Mouse (Mus musculus): ENCODE measurements around the gene Srrm4. TPM values are rescaled to one million over a fixed set of nuclear protein-coding genes. Genes with fewer than 3 reads are reported as not detected.

Gene Srrm4
- total RNA-seq, 2 experiments from 2014 or later, result 3.1 to 4.3 TPM

GRCm38 (mm10) chr5:116419322-116420045 lies 172.1 kb downstream of the Srrm4 start:
- intact Hi-C loops (cut with DNase I), result no loop called here
- DNase-seq, result peak; percentile 46 to 60

- intact Hi-C loops (cut with DNase I), result no loop called here
- no peak for DNase-seq
Measured at GRCm38 (mm10) chr5:116416208-116416607, 175.4 kb downstream of the Srrm4 start.

GRCm38 (mm10) chr5:116409689-116410590 lies 181.7 kb downstream of the Srrm4 start:
- no peak for DNase-seq
- intact Hi-C loops (cut with DNase I), result no loop called here

DNA sequence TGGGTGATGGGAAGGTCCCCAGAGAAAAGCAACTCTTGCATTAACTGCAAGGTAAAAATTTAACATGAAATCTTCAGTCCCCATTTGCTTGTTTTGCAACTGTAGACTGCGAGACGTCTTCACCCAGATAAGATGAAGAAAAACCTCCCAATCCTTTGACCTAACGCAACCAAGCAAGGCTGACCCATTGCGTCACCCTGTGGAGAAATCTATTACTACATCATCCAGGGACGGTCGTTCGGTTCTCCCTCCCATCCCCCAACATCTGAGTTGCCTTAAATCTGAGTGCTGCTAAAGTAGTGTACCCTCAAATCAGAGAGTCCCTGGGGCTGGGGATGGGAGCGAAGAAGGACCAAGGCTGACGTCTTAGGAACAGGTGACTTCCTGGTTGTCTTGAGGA lies 182.7 kb downstream of the Srrm4 start:
- no peak for DNase-seq
- intact Hi-C loops (cut with DNase I), result no loop called here

GRCm38 (mm10) chr5:116407936-116408335 lies 183.7 kb downstream of the Srrm4 start:
- DNase-seq, result no peak
- intact Hi-C loops (cut with DNase I), result no loop called here

DNA sequence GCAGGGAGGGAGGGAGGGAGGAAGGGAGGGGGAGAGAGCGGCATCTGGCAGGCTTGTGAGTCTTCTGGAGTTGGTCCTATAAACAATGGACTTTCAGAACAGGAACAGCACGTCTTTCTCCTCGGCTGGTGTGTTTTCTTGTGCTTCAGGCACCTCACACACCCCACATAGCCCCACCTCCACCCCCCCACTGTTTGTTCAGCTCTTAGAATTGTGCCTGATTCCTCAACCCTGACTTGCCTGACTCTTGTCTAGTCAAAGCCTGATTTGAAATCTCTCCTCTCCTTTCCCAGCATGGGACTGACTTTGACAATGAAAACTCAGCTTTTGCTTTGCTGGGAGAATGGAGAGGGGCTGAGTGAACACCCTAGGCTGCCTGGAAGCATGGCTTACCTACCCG lies 184.3 kb downstream of the Srrm4 start:
- DNase-seq, result no peak
- intact Hi-C loops (cut with DNase I), result no loop called here

DNA sequence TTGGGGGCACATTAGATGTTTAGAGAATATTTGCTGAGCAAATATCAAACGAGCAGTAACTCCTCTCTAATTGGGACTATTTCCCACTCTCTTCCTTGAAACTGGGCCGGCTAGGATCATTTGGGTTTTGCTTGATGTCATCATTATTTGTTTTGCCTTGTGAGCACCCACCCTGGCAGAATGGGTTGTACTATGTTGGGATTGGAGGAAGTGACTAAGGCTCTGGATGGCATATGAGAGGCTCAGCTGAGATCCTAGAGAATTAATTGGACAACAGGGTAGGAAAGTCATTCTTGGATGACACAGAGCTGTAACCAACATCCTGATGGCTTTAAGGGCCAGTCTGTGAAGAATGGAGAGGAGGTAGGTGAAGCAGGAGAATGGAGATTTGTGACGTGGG lies 185.1 kb downstream of the Srrm4 start:
- DNase-seq, result no peak
- intact Hi-C loops (cut with DNase I), result no loop called here

DNA sequence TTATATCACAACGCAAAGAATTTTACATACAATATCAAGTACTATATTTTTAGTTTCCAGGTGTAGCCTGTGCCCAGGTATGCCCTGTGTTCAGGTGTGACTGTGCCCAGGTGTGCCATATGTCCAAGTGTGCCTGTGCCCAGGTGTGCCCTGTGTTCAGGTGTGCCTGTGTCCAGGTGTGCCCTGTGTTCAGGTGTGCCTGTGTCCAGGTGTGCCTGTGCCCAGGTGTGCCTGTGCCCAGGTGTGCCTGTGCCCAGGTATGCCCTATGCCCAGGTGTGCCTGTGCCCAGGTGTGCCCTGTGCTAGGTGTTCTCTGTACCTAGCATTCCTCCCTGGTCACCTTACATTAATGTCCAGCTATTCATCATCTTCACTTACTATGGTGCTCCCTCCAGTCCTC lies 185.7 kb downstream of the Srrm4 start:
- intact Hi-C loops (cut with DNase I), result no loop called here
- DNase-seq, result no peak

- intact Hi-C loops (cut with DNase I), result no loop called here
Measured at GRCm38 (mm10) chr5:116404063-116404462, 187.6 kb downstream of the Srrm4 start.

DNA sequence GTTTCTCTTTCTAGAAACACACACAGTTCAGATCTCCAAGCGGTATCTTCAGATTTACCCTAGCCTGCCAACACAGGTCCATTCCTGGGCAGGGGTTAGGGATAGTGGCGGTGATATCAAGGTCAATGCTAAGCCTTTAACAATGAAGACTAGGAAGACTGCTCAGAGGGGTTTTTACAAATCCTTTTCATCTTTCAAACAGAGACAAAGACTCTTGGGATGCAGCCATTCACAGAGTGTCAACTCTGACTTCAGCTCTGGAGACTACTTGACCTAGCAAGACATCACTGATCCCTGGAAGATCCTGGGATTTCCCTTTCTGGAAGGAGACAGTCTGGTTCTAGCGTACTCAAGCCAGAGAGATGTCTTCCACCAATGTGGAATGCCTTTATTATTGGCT lies 190.8 kb downstream of the Srrm4 start:
- intact Hi-C loops (cut with DNase I), result no loop called here

More at GRCm38 (mm10) chr5:116404063-116404462, 187.6 kb downstream of the Srrm4 start:
- DNase-seq, result no peak

DNA sequence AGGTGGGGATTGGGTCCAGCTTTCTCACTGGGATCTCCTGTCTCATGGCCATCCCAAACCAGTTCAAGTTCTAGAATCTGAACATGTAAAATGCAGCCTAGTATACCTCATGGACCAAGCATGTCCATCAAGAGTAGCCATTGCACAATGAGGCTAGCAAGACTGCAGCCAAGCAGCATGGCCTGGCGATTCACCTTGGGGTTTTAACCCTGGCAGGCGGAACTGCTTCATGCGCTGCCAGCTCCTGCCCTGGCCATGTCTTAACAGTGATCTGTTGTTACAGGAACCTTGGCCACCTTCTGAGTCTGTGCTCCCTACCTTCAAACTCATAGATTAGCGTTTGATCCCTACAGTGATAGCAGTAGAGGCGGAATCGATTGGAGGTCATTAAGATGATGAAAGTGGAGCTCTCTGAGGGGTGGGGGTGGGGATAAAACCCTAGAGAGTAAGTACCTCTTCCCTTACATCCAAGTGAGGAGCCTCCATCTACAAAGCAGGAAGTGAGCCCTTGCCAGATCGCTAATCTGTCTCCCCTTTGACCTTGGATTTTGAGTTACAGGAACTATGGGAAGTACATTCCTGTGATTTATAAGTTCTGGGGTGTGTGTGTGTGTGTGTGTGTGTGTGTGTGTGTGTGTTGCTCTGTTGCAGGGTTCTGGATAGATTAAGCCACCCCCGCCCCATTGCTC lies 191.4 kb downstream of the Srrm4 start:
- no peak for DNase-seq
- intact Hi-C loops (cut with DNase I), result no loop called here

More for the DNA sequence above, 190.8 kb downstream of the Srrm4 start:
- no peak for DNase-seq

GRCm38 (mm10) chr5:116396104-116396503 lies 195.5 kb downstream of the Srrm4 start:
- intact Hi-C loops (cut with DNase I), result no loop called here
- no peak for DNase-seq

- peak; percentile 40 to 44 for DNase-seq
- intact Hi-C loops (cut with DNase I), result no loop called here
Measured at GRCm38 (mm10) chr5:116392603-116393002, 199.0 kb downstream of the Srrm4 start.

DNA sequence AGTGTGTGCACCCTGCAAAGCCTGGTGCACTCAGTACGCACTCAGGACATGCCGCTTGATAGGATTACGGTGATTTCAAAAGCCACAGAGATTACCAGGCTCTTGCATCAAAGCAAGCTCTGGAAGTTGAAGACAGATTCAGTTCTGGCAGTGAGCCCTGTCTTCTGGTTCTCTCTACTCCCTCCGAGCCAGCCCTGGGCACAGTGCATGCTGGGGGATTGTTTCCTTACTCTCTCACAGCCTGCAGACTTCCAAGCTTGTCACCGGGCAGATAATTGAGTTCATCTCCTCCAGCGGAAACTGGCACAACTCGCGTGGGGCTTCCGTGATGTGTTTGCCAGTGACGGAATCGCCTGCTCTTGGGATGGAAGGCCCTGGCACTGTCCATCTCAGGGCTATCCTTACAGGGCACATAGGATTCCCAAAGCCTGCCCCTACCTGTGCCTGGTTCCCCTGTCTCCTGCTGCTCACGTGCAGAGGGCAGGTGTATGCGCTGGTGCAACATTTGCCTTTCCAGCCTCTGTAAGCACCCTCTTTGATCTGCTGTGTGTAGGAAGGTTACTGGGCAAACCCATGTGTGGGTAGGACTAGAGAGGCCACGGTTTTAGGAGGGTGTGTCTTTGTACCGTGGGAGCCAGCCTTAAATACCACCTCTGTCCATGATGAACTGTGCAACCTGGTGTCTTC lies 201.6 kb downstream of the Srrm4 start:
- peak; percentile 43 to 60 for DNase-seq
- intact Hi-C loops (cut with DNase I), result loop anchor here (1.0 to 5.0 kb wide), 3 partner anchors 63 to 202 kb away; partner anchors contain the start of gene Srrm4

DNA sequence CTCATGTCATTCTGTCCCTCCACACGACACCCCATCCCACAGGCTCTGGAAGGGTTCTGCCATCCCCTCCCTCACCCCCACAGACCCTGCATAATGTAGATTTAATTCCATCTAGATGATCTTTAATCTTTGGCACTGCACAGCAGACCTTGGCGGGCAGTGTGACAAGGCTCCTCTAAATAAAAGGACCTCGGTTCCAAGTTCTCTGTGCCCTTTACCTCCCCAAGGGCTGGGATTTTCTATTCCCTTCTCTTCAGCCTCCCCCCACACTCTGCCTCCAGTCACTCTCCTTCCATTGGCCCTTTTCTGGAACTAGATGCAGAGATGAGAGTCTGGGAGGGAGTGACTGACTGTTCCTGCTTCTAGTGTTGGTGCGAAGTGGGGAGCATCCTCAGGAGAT lies 202.3 kb downstream of the Srrm4 start:
- intact Hi-C loops (cut with DNase I), result loop anchor here (1.0 to 5.0 kb wide), 3 partner anchors 64 to 203 kb away; partner anchors contain the start of gene Srrm4
- DNase-seq, result no peak

Other genes starting within 250 kb of the Srrm4 start
- 100 to 1,000 TPM; 155 to 178 TPM for gene Hspb8, start 169.0 kb downstream of the Srrm4 start, total RNA-seq (2021)

Measured in heart, postnatal 10 days (tissue).